Mouse (Mus musculus): ENCODE results near the gene Hint2.

Gene Hint2

DNA sequence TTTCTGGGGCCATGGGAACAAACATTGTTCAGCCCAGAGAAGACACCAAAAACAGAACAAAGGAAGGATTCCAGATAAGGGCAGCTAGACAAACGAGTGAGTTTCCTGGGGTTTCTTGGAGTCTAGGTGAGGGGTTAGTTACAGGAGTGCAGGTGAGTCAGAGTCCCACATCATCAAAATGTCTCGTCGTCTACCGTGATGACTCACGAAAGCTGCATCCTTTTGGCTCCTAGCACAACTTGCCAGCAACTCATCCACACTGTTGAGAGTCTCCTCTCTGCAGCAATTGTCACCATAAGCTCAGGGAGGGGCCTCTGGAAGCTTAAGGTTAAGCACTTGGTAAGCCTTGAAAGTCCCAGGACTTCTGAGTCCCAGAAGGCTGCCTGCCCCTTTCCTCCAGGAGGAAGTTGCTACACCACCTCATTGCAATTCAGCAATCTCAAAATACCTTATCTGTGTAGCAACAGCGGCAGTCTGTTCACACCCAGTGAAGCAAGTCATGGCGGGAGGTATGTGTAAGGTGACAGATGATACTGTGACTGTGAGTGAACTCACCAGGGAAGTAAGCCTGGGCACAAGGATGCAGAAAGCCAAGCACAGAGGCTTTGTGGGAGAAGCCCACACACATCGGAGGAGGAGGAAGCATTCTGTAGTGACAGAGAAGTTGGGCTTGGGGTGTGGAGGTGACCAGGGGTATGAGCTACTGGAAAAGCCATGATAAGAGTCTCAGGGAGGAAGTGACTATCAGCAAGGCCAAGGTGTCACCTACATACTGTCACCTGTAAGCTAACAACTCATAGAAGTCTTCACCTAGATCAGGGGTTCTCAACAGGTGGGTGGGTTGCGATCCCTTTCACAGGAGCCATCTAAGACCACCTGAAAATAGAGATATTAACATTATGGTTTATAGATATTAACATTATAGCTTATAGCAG is 51.2 kb downstream of the Hint2 start:
- DNase-seq (ENCODE audit: low spot score) = no peak

All from ovary, adult 18-20 months (tissue).